Mouse (Mus musculus): ENCODE data around the gene Gna13. TPM values are rescaled to one million over a fixed set of nuclear protein-coding genes. Genes with fewer than 3 reads are reported as not detected.

The Gna13 gene
- polyA plus RNA-seq, 1 experiment from 2014 or later: 25.2 TPM

DNA sequence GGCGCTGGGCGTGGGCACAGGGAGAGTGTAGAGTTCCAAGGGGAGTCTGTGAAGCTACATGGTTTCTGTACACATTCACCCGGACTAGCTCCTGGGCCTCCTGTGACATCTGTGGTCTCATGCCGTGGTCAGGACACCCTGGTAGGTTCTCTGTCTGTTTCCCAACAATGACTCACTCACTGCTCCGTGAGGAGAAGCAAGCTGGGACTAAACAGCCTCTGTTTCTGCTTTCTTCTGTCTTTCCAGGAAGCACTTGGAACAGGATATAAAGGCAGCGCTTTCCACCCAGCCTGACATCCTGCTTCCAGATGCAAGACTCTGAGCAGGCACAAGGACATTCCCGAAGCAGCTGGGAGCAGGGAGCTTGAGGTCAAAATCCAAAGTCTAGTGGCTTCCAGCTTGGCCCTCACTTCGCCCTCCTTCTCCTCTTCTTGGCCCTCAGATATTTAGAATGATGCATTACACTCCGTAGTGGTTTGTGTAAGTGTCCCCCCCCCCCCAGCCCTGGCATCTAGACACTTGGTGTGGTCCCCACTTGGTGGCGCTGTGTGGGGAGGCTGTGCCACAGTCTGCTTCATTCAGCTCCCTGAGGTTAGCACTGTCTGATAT, 18.5 kb upstream of the Gna13 start:
- H3K4me1 ChIP-seq (replicated peaks; ENCODE audit: control insufficient read depth, insufficient read depth, low read length): 0 out of 2 replicates have a peak, but pooled peaks cover 3% of the 10 kb centered on the region
- ATAC-seq (ENCODE audit: low FRiP score): no peak
- H3K9me3 ChIP-seq (ENCODE audit: control insufficient read depth, low read length): no peaks in the 10 kb centered on the region
- no peaks in the 10 kb centered on the region for H3K27me3 ChIP-seq (ENCODE audit: control insufficient read depth, insufficient read depth, low read length)
- H3K9ac ChIP-seq (ENCODE audit: low read depth, low read length): no peak overlapping the region
- H3K36me3 ChIP-seq (ENCODE audit: control insufficient read depth, insufficient read depth, low read length): no peaks in the 10 kb centered on the region
- DNase-seq (ENCODE audit: low spot score): no peak
- 31% methylated on average over 10 of the region's 10 CpGs for WGBS
- H3K4me3 ChIP-seq (ENCODE audit: low read depth, low read length): no peak overlapping the region
- H3K27ac ChIP-seq (ENCODE audit: low read depth, low read length): no peak overlapping the region
- no peak overlapping the region for H3K4me2 ChIP-seq (replicated peaks; ENCODE audit: low read depth, low read length)

DNA sequence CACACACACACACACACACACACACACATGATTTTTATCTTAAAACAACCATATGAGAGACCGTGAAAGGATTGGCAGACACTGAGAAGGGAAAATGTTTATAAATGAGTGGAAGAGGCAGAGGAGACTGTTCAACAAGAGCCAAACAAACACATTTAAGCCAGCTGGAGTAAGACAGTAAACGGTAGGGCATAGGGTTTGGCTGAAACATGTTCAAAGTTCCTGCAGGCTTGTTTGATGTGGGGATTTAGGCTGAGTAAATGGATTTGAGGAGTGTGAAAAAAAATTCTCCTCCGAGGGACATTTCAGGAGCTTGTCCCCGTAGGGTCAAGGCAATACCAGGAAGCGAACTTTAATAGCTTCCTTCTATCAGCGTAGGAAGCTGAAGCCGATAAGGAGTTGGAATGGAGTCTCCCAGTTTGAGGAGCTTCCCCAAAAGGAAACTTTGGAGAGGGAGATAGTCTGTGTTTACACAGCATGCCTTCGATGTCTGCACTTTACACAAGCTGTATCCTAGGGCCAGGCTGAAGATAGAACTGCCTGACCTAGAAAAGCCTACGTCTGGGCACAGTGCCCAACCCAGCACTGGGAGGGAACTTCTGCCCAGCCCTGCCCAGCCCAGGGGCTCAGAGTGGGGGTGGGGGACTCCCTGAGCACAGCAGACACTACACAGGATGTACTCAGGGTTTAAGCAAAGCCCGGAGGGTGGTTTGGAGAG, 15.2 kb upstream of the Gna13 start:
- no peak overlapping the region for H3K9ac ChIP-seq (ENCODE audit: low read depth, low read length)
- DNase-seq (ENCODE audit: low spot score) (no peak), ATAC-seq (ENCODE audit: low FRiP score) (no peak)
- 0 out of 2 replicates have a peak, but pooled peaks cover 3% of the 10 kb centered on the region for H3K4me1 ChIP-seq (replicated peaks; ENCODE audit: control insufficient read depth, insufficient read depth, low read length)
- H3K36me3 ChIP-seq (ENCODE audit: control insufficient read depth, insufficient read depth, low read length): no peaks in the 10 kb centered on the region
- no peak overlapping the region for H3K27ac ChIP-seq (ENCODE audit: low read depth, low read length)
- H3K27me3 ChIP-seq (ENCODE audit: control insufficient read depth, insufficient read depth, low read length): no peaks in the 10 kb centered on the region
- whole genome bisulfite sequencing: 75% methylated on average over 10 of the region's 10 CpGs
- H3K9me3 ChIP-seq (ENCODE audit: control insufficient read depth, low read length): no peaks in the 10 kb centered on the region
- H3K4me3 ChIP-seq (ENCODE audit: low read depth, low read length): no peak overlapping the region
- H3K4me2 ChIP-seq (replicated peaks; ENCODE audit: low read depth, low read length): no peak overlapping the region

DNA sequence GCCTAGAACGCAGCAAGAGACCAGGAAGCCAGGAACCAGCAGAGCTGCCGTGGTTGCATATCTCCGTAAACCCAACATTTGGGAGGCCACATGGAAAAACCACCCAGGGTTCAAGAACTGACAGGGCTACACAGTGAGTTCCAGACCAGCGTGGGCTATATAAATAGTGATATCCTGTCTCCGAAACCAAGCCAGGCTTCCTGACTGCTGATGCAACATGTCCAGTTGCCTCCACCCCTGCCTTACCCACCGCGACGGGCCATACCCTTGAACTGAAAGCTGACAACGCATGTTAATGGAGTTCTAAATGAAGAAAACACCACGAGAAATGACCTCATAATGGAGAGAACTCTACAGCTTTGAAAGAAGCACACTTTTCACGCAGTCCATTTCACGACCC, 14.2 kb upstream of the Gna13 start:
- Histone ChIP-seq H3K9me3 (ENCODE audit: control insufficient read depth, low read length) (no peaks in the 10 kb centered on the region), H3K4me1 (replicated peaks; ENCODE audit: control insufficient read depth, insufficient read depth, low read length) (0 out of 2 replicates have a peak, but pooled peaks cover 3% of the 10 kb centered on the region), H3K27me3 (ENCODE audit: control insufficient read depth, insufficient read depth, low read length) (no peaks in the 10 kb centered on the region), H3K27ac (ENCODE audit: low read depth, low read length) (no peak overlapping the region), H3K36me3 (ENCODE audit: control insufficient read depth, insufficient read depth, low read length) (no peaks in the 10 kb centered on the region), H3K4me2 (replicated peaks; ENCODE audit: low read depth, low read length) (no peak overlapping the region), H3K9ac (ENCODE audit: low read depth, low read length) (no peak overlapping the region), H3K4me3 (ENCODE audit: low read depth, low read length) (no peak overlapping the region)
- DNase-seq (ENCODE audit: low spot score): no peak
- WGBS: 75% methylated on average over 12 of the region's 12 CpGs
- ATAC-seq (ENCODE audit: low FRiP score): no peak

GRCm38 (mm10) chr11:109349652-109350316, 12.8 kb upstream of the Gna13 start:
- no peak overlapping the region for H3K4me3 ChIP-seq (ENCODE audit: low read depth, low read length)
- H3K4me2 ChIP-seq (replicated peaks; ENCODE audit: low read depth, low read length): no peak overlapping the region
- H3K9ac ChIP-seq (ENCODE audit: low read depth, low read length): no peak overlapping the region
- no peaks in the 10 kb centered on the region for H3K9me3 ChIP-seq (ENCODE audit: control insufficient read depth, low read length)
- no peaks in the 10 kb centered on the region for H3K4me1 ChIP-seq (replicated peaks; ENCODE audit: control insufficient read depth, insufficient read depth, low read length)
- ATAC-seq (ENCODE audit: low FRiP score) (no peak), DNase-seq (ENCODE audit: low spot score) (no peak)
- WGBS: 75% methylated on average over 5 of the region's 5 CpGs
- H3K36me3 ChIP-seq (ENCODE audit: control insufficient read depth, insufficient read depth, low read length): no peaks in the 10 kb centered on the region
- no peak overlapping the region for H3K27ac ChIP-seq (ENCODE audit: low read depth, low read length)
- no peaks in the 10 kb centered on the region for H3K27me3 ChIP-seq (ENCODE audit: control insufficient read depth, insufficient read depth, low read length)

GRCm38 (mm10) chr11:109350317-109350714, 12.3 kb upstream of the Gna13 start:
- Histone ChIP-seq H3K9me3 (ENCODE audit: control insufficient read depth, low read length) (no peaks in the 10 kb centered on the region), H3K4me1 (replicated peaks; ENCODE audit: control insufficient read depth, insufficient read depth, low read length) (no peaks in the 10 kb centered on the region), H3K4me3 (ENCODE audit: low read depth, low read length) (no peak overlapping the region), H3K27me3 (ENCODE audit: control insufficient read depth, insufficient read depth, low read length) (no peaks in the 10 kb centered on the region), H3K4me2 (replicated peaks; ENCODE audit: low read depth, low read length) (no peak overlapping the region), H3K27ac (ENCODE audit: low read depth, low read length) (no peak overlapping the region), H3K9ac (ENCODE audit: low read depth, low read length) (no peak overlapping the region), H3K36me3 (ENCODE audit: control insufficient read depth, insufficient read depth, low read length) (no peaks in the 10 kb centered on the region)
- no peak for ATAC-seq (ENCODE audit: low FRiP score)
- DNase-seq (ENCODE audit: low spot score): no peak
- 87% methylated on average over 7 of the region's 7 CpGs for WGBS

DNA sequence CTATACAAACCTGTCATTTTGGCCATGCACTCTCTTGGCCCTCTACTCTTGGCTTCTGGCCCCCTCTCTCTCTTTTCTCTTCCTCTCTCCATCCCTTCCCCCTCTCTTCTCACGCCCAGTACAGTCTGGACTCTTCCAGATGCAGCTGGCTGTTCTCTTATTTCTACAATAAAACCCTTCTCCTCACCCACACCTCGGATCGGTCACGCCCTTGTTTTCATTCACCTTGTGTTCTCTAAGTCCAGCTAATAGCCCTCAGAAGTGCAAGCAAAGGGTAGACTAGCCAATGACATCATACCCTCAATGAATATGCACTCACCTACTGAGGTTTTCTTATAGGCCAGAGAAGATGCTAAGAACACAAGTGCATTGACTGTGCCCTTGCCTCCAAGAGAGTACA, 11.1 kb upstream of the Gna13 start:
- ATAC-seq (ENCODE audit: low FRiP score): no peak
- Histone ChIP-seq H3K4me3 (ENCODE audit: low read depth, low read length) (no peak overlapping the region), H3K27me3 (ENCODE audit: control insufficient read depth, insufficient read depth, low read length) (no peaks in the 10 kb centered on the region), H3K9ac (ENCODE audit: low read depth, low read length) (no peak overlapping the region), H3K9me3 (ENCODE audit: control insufficient read depth, low read length) (no peaks in the 10 kb centered on the region), H3K4me2 (replicated peaks; ENCODE audit: low read depth, low read length) (no peak overlapping the region), H3K27ac (ENCODE audit: low read depth, low read length) (no peak overlapping the region), H3K36me3 (ENCODE audit: control insufficient read depth, insufficient read depth, low read length) (no peaks in the 10 kb centered on the region), H3K4me1 (replicated peaks; ENCODE audit: control insufficient read depth, insufficient read depth, low read length) (no peaks in the 10 kb centered on the region)
- 90% methylated on average over 4 of the region's 4 CpGs for WGBS
- DNase-seq (ENCODE audit: low spot score): no peak

- no peak overlapping the region for H3K4me3 ChIP-seq (ENCODE audit: low read depth, low read length)
- H3K4me1 ChIP-seq (replicated peaks; ENCODE audit: control insufficient read depth, insufficient read depth, low read length): peaks cover 2% of the 10 kb centered on the region; the same call in 1 of the 2 replicates
- H3K4me2 ChIP-seq (replicated peaks; ENCODE audit: low read depth, low read length): no peak overlapping the region
- H3K9ac ChIP-seq (ENCODE audit: low read depth, low read length): no peak overlapping the region
- H3K9me3 ChIP-seq (ENCODE audit: control insufficient read depth, low read length): no peaks in the 10 kb centered on the region
- H3K27me3 ChIP-seq (ENCODE audit: control insufficient read depth, insufficient read depth, low read length): no peaks in the 10 kb centered on the region
- no peaks in the 10 kb centered on the region for H3K36me3 ChIP-seq (ENCODE audit: control insufficient read depth, insufficient read depth, low read length)
- no peak overlapping the region for H3K27ac ChIP-seq (ENCODE audit: low read depth, low read length)
- WGBS: 74% methylated on average over 12 of the region's 12 CpGs
- DNase-seq (ENCODE audit: low spot score): no peak
- no peak for ATAC-seq (ENCODE audit: low FRiP score)
These were observed 9.0 kb upstream of the Gna13 start for GRCm38 (mm10) chr11:109353391-109354235.

DNA sequence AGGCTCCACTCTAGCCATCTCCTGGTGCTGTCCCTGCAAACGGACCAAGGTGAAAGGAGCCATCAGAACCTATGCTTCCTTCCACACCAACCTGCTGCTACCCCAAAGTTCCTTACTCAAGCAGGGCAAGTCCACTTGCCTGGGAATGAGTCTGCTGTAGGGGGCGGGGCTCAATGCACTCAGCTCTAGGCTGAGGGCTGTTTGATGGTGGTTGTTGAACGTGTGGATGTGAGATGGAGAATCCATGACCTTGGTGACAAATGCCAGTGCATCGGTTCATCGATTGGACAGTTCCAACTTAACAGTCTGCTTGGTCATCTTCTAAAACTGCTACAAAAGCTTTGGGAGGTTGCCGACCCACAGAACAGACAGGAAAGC, 8.4 kb upstream of the Gna13 start:
- WGBS: 84% methylated on average over 6 of the region's 6 CpGs

More for the DNA sequence above, 8.4 kb upstream of the Gna13 start:
- Histone ChIP-seq H3K36me3 (ENCODE audit: control insufficient read depth, insufficient read depth, low read length) (no peaks in the 10 kb centered on the region), H3K4me2 (replicated peaks; ENCODE audit: low read depth, low read length) (no peak overlapping the region), H3K27ac (ENCODE audit: low read depth, low read length) (no peak overlapping the region), H3K9ac (ENCODE audit: low read depth, low read length) (no peak overlapping the region), H3K9me3 (ENCODE audit: control insufficient read depth, low read length) (no peaks in the 10 kb centered on the region), H3K4me3 (ENCODE audit: low read depth, low read length) (no peak overlapping the region), H3K27me3 (ENCODE audit: control insufficient read depth, insufficient read depth, low read length) (no peaks in the 10 kb centered on the region), H3K4me1 (replicated peaks; ENCODE audit: control insufficient read depth, insufficient read depth, low read length) (peaks cover 2% of the 10 kb centered on the region; the same call in 1 of the 2 replicates)
- DNase-seq (ENCODE audit: low spot score) (no peak), ATAC-seq (ENCODE audit: low FRiP score) (no peak)
